Mouse (Mus musculus) heart, adult 18-20 months (tissue): Measurements from ENCODE around the gene Gm49027. TPM values are rescaled to one million over a fixed set of nuclear protein-coding genes. Genes with fewer than 3 reads are reported as not detected.

Source experiments
- DNase-seq, 2 experiments: peaks; one replicate each; pipeline ENCODE4 v3.0.0; 2021 to 2022; ENCODE audit warnings: mixed read lengths in 1 of 2
- microRNA-seq, 2 experiments: library from miRNA; unstranded; fragments of <30 nt; microRNA quantifications; one replicate each; pipeline ENCODE4 v1.2.0; 2022
- total RNA-seq, 2 experiments: library from RNA; stranded (reverse); gene quantifications; 2 replicates each; pipeline ENCODE4 v1.2.3; 2021

Gm49027 gene
- total RNA-seq, 2 experiments from 2014 or later, result 0.41 TPM; not detected in 1

GRCm38 (mm10) chr5:123501973-123502372 is 23.3 kb downstream of the Gm49027 start:
- no peak for DNase-seq

GRCm38 (mm10) chr5:123499717-123500116 is 25.6 kb downstream of the Gm49027 start:
- DNase-seq, result peak; percentile 26 to 30

- DNase-seq, result peak; percentile 57 to 80
These were observed 35.4 kb downstream of the Gm49027 start for GRCm38 (mm10) chr5:123489935-123490334.

- DNase-seq, result no peak
These were observed 36.0 kb downstream of the Gm49027 start, which contains the start of the genes Lrrc43 and Il31 for GRCm38 (mm10) chr5:123489112-123489785. Gene Lrrc43 (plus strand): TSS chr5:123489305. Gene Il31 (minus strand): TSS chr5:123489489.

- DNase-seq, result no peak
These were observed 37.5 kb downstream of the Gm49027 start for GRCm38 (mm10) chr5:123487659-123488395.

- DNase-seq, result no peak
These were observed 51.5 kb downstream of the Gm49027 start for GRCm38 (mm10) chr5:123473817-123474216.

GRCm38 (mm10) chr5:123470784-123471400 is 54.4 kb downstream of the Gm49027 start:
- DNase-seq, result no peak

GRCm38 (mm10) chr5:123464638-123465037 is 60.6 kb downstream of the Gm49027 start:
- no peak for DNase-seq

Small RNA genes within 50 kb of the gene (microRNA-seq; reads per million reads assigned to microRNA genes)
- 3.4 to 4.9 reads per million in 2 experiments for gene Mir7647

Other genes starting within 250 kb of the Gm49027 start
- 1 to 10 TPM; 8.0 to 8.2 TPM for gene Bcl7a, start 181.7 kb downstream of the Gm49027 start, total RNA-seq
- 10 to 100 TPM; 26.5 to 29.0 TPM for gene Mlxip, start 130.7 kb downstream of the Gm49027 start, total RNA-seq
- not detected for gene Lrrc43, start 36.2 kb downstream of the Gm49027 start, total RNA-seq
- not detected for gene Il31, start 36.0 kb downstream of the Gm49027 start, total RNA-seq
- not detected for gene B3gnt4, start 15.0 kb downstream of the Gm49027 start, total RNA-seq
- gene Diablo, start 1.3 kb downstream of the Gm49027 start, total RNA-seq, result 10 to 100 TPM; 68.8 to 70.1 TPM
- gene Vps33a, start 47.5 kb upstream of the Gm49027 start, total RNA-seq, result 10 to 100 TPM; 27.4 to 31.8 TPM
- gene Clip1, start 159.1 kb upstream of the Gm49027 start, total RNA-seq, result 100 to 1,000 TPM; 173 to 179 TPM
- gene Zcchc8, start 195.6 kb upstream of the Gm49027 start, total RNA-seq, result 10 to 100 TPM; 17.3 to 22.0 TPM
- 10 to 100 TPM; 35.7 to 39.7 TPM for gene Rsrc2, start 223.9 kb upstream of the Gm49027 start, total RNA-seq
- under 1 TPM; 0.31 to 0.97 TPM for gene Kntc1, start 224.2 kb upstream of the Gm49027 start, total RNA-seq